Mouse (Mus musculus) cortical plate, adult 2 months (tissue): ENCODE results near the gene Tiam1.

Experiments
- CTCF ChIP-seq: fragments of 200-500 bp; IDR thresholded peaks from 2 replicates; pipeline ENCODE4 v1.5.1; 2011; ENCODE audit warnings: mild to moderate bottlenecking, control low read depth, low read length; ENCODE audit not compliant: insufficient read depth; ENCODE audit errors: extremely low read depth
- POLR2A ChIP-seq: fragments of 200-500 bp; IDR thresholded peaks from 2 replicates; pipeline ENCODE4 v1.6.1; 2011; ENCODE audit warnings: mild to moderate bottlenecking, low read length, control low read depth; ENCODE audit not compliant: insufficient read depth; ENCODE audit errors: extremely low read depth

DNA sequence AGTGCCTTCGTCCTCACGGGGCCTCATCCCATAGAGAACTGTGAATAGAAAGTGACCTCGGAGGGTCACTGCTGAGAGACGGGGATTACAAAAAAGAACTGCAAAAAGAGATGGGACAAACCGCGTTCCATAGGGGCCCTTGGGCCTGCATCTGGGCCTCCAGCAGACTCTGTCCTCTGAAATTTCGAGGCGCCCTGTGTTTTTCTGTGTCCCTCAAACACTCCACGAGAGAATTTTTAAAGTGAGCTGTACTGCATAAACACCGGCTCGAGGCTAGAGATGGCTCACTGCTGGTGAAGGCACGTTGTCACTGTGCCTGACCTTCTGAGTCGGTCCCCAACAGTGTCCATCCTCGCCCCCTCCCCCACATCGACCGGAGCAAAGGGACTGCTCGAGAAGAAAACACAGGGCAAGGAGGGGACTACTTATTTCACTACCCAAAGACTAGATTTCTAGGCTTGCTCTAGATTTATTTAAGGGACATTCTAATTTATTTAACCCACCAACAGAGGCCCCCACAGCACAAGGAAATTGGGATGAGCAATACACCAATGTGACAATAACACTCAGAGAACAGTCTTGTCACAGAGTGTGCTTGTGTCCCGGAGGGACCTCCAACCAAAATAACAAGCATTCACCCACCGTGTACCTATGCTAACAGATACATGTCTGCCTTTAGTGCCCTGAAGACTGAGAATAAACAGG, 200.2 kb downstream of the Tiam1 start:
- peak; percentile 17; the same call in 1 of the 2 replicates for TF ChIP-seq CTCF
- no peak for TF ChIP-seq POLR2A
